Mouse (Mus musculus) testis, adult 10 weeks (tissue): Measurements from ENCODE around the gene Kif20b. TPM values are rescaled to one million over a fixed set of nuclear protein-coding genes. Genes with fewer than 3 reads are reported as not detected.

ENCODE experiments used
- polyA plus RNA-seq: library from polyadenylated mRNA; stranded (reverse); fragments of 350-450 nt; fragmentation: Illumina TruSeq; extraction: RNeasy Lipid Tissue Mini Kit (QIAGEN cat#74804); gene quantifications from one replicate; pipeline ENCODE4 v1.2.3, GENCODE M21; 2014; ENCODE audit warnings: low read depth, low replicate concordance

Gene Kif20b
- polyA plus RNA-seq: 102 TPM

DNA sequence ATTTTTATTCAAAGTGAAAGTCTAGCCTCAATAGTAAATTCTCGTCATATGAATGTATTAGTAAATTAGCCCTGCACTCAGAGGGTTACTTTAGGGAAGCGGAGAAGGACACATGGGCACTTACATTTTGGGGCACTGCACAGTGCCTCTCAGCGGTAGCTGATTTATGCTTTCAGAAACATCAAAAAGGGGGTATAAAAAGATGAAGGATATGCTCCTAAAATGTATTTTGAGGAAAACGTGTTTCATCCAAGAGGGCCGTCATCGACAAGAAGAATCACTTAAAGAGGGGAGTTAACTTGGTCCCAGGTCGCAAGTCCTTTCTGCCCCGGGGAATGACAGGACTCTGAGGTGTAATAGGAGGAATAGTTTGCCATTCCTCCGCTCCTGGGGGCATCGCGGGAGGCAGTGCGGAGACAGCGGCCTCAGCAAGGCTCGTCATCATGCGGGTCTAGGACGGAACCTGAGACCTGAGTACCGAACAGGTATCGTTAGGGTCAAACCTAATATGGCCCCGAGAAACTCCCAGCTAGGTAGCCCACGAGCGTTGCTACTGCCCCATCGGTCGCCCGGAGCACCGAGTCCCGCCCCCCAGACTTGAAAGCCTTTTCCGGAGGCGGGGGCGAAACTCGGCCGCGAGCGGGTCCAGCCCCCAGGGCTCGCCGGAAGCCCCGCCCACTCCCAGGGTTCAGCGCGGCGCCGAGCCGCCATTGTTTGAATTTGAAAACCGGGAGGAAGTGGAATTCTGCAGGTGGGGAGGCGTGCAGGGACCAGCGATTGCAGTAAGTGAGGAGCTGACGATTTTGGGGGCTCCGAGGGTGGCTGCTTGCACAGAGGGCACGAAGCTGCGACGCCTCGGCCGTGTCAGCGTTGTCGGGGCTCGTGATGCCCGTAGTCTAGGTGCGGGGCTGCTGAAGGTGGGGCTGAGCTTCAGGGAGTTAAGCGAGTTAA is at the start of gene Kif20b:
TSS of gene Kif20b (plus strand) at position 710 of the 951 bp plus-strand sequence.

GRCm38 (mm10) chr19:34878603-34879541 is 43.3 kb upstream of the Kif20b start, which contains the start of gene Pank1:
TSS of gene Pank1 (minus strand) at chr19:34879455.

Other genes with a start within 250 kb of the Kif20b start
- 0.70 TPM for gene Slc16a12, start 175.1 kb upstream of the Kif20b start, polyA plus RNA-seq
- gene Pank1, start 42.9 kb upstream of the Kif20b start, polyA plus RNA-seq: 53.6 TPM